Mouse (Mus musculus) erythroblast, adult 5-6 weeks (primary cell): ENCODE results near the gene Hnrnpdl. TPM values are rescaled to one million over a fixed set of nuclear protein-coding genes. Genes with fewer than 3 reads are reported as not detected.

Experiments
- ATAC-seq: replicated peaks from 2 replicates; pipeline ENCODE4 v1.8.0; 2016; ENCODE audit warnings: moderate number of reproducible peaks, mild to moderate bottlenecking, moderate TSS enrichment, inconsistent platforms; ENCODE audit not compliant: poor library complexity, low FRiP score, severe bottlenecking
- total RNA-seq, 2 experiments: library from RNA; stranded (forward) in 1 of 2; stranded (reverse) in 1 of 2; fragments of 150-400 nt in 1 of 2; fragments of 200-764, 138-1000 nt in 1 of 2; gene quantifications; 2 replicates each; pipeline versions ENCODE4 v1.2.3 to v1.2.4; 2015 to 2017; ENCODE audit warnings: low replicate concordance in 2 of 2

The Hnrnpdl gene
- total RNA-seq, 2 experiments from 2014 or later = 78.4 to 106 TPM

DNA sequence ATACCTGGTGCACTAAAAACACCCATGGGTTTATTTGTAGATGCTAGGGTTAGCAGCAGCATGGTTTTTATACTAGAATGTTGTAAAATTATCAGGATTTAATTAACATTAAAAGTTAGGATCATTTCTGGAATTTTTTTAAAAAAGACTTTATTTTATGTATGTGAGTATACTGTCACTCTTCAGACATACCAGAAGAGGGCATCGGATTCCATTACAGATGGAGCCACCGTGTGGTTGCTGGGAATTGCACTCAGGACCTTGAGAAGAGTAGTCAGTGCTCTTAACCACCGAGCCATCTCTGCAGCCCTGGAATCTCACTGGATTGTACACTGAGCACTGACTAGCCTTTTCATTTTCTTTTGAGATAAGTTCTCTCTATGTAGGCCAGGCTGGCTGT, 10.4 kb upstream of the Hnrnpdl start:
- ATAC-seq = no peak

DNA sequence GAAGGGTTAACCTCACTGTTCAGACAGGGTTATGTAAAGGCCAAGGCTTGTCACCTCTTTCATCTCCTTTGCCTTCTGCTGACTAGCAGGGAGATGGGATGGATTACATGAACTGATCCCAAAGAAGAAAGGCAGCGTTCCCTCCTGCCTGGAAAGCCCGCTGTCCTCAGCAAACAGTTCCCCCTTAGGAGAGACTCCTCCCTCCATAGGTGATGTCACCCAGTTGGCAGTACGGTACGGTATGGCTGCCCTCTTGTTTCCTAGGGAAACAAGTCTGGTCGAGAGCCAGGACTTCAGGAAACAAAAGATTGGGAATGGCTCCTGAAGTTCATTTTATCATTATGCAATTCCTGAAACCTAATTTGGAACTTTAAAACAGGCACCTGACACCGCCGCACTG, 8.4 kb upstream of the Hnrnpdl start:
- no peak for ATAC-seq

DNA sequence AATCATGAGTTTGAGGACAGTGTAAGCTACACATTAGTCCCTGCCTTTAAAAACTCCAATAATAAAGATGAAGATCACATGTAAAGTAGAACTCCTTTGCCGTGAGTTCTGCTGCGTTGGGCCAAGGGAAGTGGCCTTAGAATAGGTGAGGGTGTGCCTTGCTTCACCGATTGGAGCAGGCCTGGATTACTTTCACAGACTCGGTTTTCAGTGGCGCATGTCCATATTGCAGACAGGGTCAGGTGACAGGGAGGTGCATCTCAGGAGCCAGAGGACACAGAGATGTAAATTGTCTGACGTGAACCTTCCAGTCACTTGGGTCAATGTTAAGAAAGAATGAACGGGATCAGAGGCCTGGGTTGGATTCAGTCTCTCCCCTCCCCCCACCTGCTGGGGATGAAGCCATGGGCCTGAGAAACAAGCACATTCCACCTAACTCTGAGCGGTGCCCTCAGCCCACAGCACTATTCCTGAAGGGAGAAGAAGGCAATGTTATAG, 7.7 kb upstream of the Hnrnpdl start:
- no peak for ATAC-seq

DNA sequence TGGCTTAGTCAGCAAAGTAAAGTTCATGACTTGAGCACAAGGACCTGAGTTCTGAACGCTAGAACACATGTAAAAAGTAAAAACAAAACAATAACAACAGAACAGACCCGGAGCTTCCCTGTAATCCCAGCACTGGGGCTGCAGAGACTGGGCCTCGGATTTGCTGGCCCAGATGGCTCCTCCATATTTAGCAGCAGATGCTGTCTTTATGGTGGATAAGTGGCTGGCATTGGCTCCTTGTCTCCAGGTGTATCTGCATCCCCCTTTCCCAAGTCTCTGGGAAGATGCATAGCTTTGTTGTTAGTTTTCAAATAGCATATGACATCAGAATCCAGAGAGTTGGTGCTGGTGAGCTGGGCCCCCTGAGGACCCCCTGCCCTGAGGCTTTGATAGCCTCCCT, 6.6 kb upstream of the Hnrnpdl start:
- no peak for ATAC-seq

DNA sequence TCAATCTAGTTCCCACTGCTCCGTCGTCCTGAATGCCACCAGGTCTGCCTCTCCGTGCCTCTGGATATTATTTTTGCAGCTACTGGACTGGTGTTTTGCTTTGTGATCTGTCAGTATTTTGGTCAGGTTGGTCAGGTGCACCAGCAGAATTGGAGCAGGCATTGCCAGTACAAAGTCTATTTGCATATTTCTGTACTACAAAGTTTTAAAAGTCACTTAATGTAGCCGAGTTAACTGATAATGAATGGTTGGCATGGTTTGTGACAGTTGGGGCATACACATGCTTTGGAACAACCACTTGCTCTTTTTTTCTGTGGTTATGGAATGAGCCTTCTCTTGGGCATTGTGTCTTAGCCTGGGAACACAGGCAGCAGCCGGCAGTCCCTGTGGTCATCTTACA, 5.2 kb upstream of the Hnrnpdl start:
- no peak for ATAC-seq

DNA sequence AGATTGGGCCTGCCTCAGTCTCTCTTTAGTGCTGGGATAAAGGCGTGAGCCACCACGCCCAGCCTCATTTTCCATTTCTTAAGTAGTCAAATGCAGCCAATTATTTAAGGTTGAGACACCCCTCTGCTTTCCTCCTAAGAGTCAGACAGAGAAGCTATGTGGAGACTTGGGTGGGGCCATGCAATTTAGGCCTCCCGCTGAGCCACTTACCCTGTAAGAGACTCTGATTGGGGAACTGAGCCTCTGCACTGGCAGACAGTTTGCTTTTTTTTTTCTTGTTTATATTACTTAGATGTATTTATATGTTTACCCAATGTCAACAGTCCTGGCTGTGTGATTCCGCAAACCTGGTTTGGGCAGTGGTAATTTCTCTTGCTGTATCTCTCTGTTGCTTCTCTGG, 4.6 kb upstream of the Hnrnpdl start:
- ATAC-seq = no peak

DNA sequence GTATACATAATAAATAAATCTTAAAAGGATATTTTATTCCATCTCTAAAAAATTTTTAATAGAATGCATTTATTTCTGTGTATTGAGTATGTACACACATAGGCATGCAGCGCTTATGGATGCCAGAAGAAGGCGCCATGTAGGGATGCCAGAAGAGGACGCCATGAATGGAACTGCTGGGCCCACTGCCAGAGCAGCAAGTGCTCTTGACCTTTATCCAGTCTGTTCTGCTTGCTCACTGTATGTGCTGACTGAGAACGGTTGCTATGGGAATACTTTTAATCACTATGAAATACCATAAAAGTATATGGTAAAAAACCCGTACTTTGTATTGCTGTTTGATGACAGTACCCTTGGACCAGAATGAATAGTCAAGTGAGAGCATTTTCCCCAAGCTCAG, 3.9 kb upstream of the Hnrnpdl start:
- ATAC-seq = no peak

DNA sequence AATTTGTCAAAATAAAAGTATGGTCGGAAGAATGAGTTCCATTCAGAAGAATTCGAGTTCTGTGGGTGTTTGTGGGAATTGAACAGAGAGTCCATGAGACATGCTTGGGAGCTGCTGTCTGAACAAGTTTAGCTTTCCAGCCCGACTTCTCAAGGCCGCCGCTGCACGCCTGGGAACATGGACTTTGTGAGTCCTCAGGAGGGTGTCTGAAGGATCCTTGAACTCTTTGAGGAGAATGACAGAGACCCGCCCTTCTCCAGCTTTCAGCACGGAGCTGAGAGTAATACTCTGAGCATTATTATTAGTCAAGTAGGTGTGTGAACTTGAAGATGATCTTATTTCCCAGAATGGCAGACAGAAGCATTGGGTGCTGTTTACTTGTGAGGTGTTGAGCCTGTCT, 3.0 kb upstream of the Hnrnpdl start:
- ATAC-seq = no peak

DNA sequence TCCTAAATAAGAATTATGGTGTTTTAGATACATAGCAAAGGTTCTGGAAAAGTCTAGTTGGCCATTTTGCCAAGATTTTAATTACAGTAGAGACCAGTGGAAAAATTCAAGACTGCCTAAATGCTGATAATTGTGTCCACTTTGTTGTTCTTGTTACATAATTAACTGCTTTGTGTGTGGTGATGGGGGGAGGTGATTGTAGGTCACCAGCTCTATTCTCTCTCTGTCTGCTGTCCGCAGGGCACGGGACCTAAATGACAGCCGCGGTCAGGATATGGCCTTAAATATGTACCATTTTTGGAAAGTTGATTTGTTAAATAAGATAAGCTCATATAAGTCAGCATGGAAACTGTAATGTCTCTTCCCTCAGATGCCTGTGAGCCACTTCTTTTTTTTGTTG, 1.8 kb upstream of the Hnrnpdl start:
- ATAC-seq = no peak

DNA sequence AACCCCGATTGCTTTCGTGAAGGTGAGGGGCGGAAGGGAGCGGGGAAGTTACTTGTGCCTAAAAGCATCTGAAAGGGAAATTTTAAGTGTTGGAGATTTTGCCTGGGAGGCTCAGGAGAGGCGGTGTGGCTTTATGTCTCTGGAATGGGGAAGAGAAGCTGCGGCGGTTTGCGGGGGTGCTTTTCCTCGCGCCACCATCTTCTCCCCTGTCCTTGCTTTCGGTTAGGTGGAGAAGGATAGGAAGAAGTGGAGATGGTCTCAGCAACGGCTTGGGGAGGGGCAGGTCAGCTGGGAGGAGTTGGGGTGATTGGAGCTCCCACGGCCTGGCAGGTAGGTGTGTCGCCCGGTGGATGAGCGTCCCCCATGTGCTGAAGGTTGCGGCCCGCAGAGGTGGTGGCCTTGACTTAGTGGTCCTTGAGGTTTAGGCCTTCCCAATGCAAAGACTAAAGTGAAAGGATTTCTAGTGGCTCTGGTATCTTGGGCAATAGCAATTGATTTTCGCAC, 869 bp upstream of the Hnrnpdl start:
- ATAC-seq = peak; percentile 17; the same call in 1 of the 2 replicates

DNA sequence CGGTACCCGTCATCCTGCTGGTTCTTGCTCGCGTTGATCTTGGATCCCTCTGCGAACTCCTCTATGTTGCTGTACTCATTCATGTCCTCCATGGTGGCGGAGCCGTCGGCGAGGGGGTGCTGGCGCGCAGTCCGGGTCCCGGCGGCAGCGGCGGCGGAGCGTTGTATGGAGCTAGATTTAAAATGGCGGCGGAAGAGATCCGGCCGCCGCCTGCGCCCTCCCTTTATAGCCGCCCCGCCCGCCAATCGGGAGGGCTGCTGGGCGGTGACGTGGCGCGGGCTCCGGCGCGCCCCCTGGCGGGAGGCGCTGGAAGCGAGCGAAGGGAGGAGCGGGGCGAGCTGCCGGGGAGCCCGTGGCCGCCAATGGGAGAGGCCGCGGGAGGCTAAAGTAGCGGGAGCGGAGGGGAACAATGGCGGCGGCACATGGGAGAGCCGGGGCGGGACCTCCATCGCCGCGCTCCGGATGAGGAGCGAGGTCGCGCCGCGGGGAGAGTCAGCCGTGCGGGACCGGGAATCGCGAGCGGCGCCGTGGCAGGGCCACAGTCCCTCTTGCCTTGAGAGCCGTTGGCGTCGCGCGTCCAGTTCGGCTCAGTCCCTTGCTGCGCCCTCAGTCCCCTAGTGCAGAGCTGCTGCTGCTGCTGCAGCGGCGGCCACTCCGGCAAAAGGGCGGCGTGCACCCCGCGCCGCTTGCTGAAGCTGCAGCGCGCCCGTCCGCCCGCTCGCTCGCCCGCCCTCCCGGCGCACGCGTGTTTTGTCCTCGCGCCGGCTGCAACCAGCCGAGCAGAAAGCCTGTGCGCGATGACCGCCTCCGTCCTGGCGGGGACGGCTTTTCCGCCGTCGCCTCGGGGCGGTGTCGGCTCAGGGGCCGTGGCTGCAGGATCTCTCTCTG, 506 bp downstream of the Hnrnpdl start:
- peak; percentile 70 for ATAC-seq

DNA sequence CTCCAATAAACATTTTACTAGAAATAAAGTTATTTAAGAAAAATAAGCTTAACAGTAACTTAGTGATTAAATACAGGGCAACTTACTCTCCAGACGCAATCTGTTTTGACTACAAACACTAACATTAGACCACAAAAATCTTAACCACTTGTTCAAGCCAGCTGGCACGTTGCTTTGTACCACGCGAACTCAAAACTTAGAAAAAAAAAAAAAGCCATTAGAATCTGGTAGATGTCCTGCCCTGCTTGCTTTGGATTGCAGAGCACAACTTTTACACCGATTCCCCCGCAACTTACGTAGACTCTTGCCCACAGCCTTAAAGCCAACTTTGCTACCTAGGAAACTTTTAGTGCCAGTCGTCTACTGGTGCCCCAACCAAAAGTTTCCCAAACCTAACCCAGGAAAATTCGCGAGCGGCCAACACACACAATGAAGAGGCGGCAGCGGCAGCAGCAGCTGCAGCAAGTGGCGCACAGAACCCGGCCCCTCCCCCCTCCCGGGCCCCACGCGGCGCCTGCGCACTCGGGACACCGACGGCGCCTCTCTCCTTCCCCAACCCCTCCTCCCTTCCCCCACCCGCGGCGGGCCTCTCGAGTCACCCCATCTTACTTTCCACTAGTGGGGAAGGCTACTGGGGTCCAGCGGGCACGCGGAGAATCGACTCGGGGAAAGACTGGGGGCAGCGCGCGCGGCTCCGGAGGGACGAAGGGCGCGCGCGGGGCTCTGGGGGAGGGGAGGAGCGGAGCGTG, 1.3 kb downstream of the Hnrnpdl start:
- peak; percentile 68 for ATAC-seq

DNA sequence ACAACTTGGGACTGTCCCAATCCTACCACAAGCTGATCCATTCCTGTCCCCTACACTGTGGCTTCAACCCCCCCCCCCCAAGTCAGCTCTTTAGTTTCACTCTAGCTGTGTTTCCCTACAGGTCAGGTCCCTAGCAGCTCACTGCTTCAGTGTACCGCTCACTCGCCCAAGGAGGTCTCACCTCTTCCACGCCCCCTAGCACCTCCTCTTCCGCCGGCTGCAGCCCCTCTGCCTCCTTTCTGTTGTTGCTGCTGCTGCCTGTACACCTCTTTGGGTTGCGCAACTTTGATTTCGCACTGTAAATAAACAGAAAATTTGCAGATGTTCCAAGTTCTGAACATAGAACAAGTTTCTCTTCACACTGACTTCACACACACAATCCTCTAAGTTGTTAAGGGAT, 2.8 kb downstream of the Hnrnpdl start:
- ATAC-seq = no peak

DNA sequence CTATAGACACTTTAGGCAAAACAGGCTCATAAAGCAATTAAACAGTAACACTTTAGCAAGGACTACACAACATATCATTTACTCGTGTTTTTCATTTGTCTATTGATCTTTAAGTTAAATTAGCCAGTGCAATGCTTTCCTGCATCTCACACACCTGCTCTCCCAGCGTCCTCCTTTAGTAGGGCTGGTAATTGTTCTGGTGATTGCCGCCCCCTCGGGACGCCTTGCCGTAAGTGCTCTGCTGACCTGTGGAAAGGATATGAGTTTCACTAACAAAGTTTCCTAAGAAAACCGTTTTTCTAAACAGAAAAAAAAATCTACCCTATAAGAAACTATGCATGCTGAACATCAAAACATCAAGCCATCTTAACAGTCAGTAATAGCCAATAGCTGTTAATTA, 3.5 kb downstream of the Hnrnpdl start:
- no peak for ATAC-seq

DNA sequence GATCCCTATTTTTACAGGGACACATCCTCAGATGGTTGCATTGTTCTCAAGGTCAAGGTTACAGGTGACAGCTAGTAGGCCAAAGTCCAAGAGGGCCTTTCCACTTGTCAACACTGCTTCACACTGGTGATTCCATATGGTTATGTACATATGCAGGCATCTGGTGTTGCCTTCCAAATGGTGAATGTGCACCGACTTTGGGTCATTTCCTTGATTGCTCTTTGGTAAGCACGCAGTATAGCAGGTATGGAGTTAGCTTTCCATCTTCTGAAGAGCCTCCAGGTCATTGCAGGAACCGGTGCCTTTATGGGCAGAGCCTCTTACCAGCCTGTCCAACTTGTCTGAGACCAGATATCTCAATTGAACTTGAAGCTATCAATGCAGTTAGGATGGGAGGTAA, 6.8 kb downstream of the Hnrnpdl start:
- ATAC-seq = no peak

DNA sequence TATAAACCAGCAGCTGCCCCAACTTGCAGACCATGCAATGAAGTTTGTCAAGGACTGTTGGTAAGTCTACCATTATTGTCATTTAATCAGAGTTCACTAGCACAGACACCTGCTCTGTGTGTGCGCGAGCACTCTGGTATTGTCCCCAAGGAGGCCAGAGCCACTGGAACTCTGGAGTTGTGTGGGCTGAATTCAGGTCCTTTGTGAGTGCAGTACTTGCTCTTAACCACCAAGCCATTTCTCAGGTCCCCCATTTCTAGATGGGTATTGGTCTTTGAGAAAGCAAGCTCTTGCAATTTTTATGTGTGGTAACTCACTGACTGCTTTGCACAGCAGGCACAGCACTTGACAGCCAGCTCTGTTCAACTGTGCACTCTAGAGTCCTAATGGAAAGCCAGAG, 7.4 kb downstream of the Hnrnpdl start:
- no peak for ATAC-seq

DNA sequence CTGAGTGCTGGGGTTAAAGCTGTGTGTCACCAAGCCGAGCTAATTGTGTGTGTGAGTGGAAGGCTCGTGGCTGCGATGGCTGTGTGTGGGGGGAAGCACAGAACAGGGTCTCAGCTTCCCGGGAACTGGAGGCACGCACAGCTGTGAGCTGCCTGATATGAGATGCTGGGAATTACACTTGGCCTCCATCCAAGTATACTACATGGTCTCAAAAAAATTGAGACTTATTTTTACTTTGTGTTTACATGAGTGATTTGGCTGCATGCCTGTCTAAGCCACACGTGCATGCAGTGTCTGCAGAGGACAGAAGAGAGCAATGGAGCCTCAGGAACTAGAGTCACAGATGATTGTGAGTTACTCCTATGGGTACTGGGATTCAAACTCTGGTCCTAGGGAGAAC, 9.4 kb downstream of the Hnrnpdl start:
- ATAC-seq = no peak

DNA sequence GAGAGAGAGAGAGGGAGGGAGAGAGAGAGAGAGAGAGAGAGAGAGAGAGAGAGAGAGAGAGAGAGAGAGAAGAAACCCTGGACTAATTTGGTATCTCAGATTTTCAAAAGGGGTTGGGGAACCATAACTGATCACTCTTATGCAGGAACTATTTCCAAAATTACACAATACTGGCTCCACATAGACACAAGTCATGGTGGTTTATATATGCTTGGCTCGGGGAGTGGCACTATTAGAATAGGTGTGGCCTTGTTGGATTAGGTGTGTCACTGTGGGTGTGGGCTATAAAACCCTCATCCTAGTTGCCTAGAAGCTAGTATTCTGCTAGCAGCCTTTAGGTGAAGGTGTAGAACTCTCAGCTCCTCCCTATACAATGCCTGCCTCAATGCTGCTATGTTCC, 14.6 kb downstream of the Hnrnpdl start:
- ATAC-seq = no peak

DNA sequence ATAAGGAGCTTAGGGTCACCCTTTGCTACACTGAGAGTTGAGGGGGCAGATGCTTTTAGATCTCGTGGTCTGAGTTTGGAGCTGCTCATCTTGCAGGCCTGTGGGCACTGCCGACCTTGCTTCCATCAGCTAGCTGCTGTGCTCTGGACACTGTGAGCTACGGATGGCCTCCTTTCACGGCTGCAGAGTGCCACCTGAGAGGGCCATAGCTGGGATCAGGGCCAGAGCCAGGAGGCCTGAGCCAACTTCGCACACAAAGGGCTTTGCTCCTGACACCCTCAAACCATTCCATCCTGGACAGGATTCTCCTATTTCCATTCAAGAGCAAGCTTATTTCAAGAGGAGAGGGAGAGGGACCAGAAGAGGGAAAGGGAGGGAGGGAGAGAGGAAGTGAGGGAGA, 15.1 kb downstream of the Hnrnpdl start:
- no peak for ATAC-seq

DNA sequence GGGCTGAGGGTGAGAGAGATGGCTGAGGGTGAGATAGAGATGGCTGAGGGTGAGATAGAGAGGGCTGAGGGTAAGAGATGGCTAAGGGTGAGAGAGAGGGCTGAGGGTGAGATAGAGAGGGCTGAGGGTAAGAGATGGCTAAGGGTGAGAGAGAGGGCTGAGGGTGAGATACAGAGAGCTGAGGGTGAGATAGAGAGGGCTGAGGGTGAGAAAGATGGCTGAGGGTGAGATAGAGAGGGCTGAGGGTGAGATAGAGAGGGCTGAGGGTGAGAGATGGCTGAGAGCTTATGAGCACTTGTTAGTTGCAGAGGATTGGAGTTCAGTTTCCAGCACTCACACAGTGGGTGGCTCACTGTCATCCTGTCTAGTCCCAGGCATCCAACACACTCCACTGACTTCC, 19.4 kb downstream of the Hnrnpdl start:
- ATAC-seq = no peak

DNA sequence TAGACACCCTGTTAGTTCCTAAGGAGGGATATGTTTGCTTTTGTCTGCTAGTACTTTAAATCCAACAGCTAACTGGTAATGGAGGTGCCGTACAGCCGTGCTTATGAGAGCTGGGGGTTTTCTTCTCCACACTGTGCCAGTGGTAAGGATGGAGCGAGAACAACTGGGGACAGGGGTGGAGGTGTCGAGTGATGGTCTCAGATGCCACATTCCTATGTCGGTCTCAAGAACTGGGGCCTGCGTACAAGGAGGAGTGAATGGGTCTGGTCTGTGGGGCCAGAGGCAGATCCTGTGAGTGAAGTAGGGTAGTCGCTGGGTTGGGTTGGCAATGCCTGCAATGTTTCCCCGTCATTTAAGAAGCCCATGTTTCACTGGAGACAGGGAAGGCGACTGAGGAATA, 26.9 kb downstream of the Hnrnpdl start:
- no peak for ATAC-seq
